Mouse (Mus musculus) kidney, postnatal 0 days (tissue): ENCODE measurements around the gene Dgkh. TPM values are rescaled to one million over a fixed set of nuclear protein-coding genes. Genes with fewer than 3 reads are reported as not detected.

ENCODE experiments used
- ATAC-seq: fragments of 200-750 bp; cut with Nextera tagmentation; replicated peaks from 2 replicates; pipeline ENCODE4 v1.8.0; 2017; ENCODE audit warnings: low read depth, moderate number of reproducible peaks, moderate TSS enrichment, moderate library complexity; ENCODE audit not compliant: low FRiP score
- DNase-seq: peaks from one replicate; pipeline ENCODE4 v3.0.0-alpha.2; 2016; ENCODE audit warnings: low spot score
- H3K27ac ChIP-seq: fragments of 300-500 bp; sonication (generic); 2 replicates; pipeline ENCODE4 v1.5.1; 2014; ENCODE audit warnings: mild to moderate bottlenecking
- H3K27me3 ChIP-seq: fragments of 300-500 bp; sonication (generic); 2 replicates; pipeline ENCODE4 v1.6.1; 2014; ENCODE audit warnings: low read length, mixed read lengths; ENCODE audit not compliant: insufficient read depth
- H3K36me3 ChIP-seq: fragments of 300-500 bp; sonication (generic); 2 replicates; pipeline ENCODE4 v1.6.1; 2014; ENCODE audit warnings: low read length, mixed read lengths; ENCODE audit not compliant: insufficient read depth
- H3K4me1 ChIP-seq: fragments of 300-500 bp; sonication (generic); replicated peaks from 2 replicates; pipeline ENCODE4 v1.6.1; 2014; ENCODE audit warnings: antibody characterized with exemption, low read length, mixed read lengths; ENCODE audit not compliant: insufficient read depth
- H3K4me2 ChIP-seq: fragments of 300-500 bp; sonication (generic); 2 replicates; pipeline ENCODE4 v1.6.1; 2014; ENCODE audit warnings: mild to moderate bottlenecking, low read length, moderate library complexity, mixed read lengths
- H3K4me3 ChIP-seq: fragments of 300-500 bp; sonication (generic); replicated peaks from 2 replicates; pipeline ENCODE4 v1.5.1; 2014; ENCODE audit warnings: low read depth, low read length
- H3K9ac ChIP-seq: fragments of 300-500 bp; sonication (generic); 2 replicates; pipeline ENCODE4 v1.6.1; 2014; ENCODE audit warnings: low read depth, low read length
- H3K9me3 ChIP-seq: fragments of 300-500 bp; sonication (generic); replicated peaks from 2 replicates; pipeline ENCODE4 v1.6.1; 2016; ENCODE audit warnings: low read length, inconsistent platforms, mixed read lengths
- CTCF ChIP-seq: IDR thresholded peaks from 2 replicates; pipeline ENCODE4 v1.5.1; 2016; ENCODE audit warnings: antibody characterized with exemption, low read depth, mild to moderate bottlenecking, moderate library complexity
- WGBS: fragments of 180-500 bp; shearing (Covaris S2); extraction: QIAGEN DNeasy Blood & Tissue Kit; methylation state at CpG from one replicate; pipeline ENCODE4 v1.1.7; 2014; 5-methylcytosine and 5-hydroxymethylcytosine counted together
- polyA plus RNA-seq: library from polyadenylated mRNA; unstranded; fragments of >200 nt; fragmentation: Nextera tagmentation; extraction: Ambion mirVana; gene quantifications from 2 replicates; pipeline ENCODE4 v1.2.1, GENCODE M21; 2015

The Dgkh gene
- polyA plus RNA-seq, 1 experiment from 2014 or later: 2.2 TPM

- WGBS: 78% methylated on average over 3 of the region's 3 CpGs
Observed at GRCm38 (mm10) chr14:78705616-78706015, 27.0 kb downstream of the Dgkh start.

GRCm38 (mm10) chr14:78703989-78704388 lies 28.6 kb downstream of the Dgkh start:
- no peak overlapping the region for H3K9ac ChIP-seq
- H3K4me2 ChIP-seq: no peak overlapping the region
- 90% methylated on average over 4 of the region's 4 CpGs for WGBS
- H3K27ac ChIP-seq: no peak overlapping the region
- no peaks in the 10 kb centered on the region for H3K36me3 ChIP-seq
- H3K4me1 ChIP-seq: no peaks in the 10 kb centered on the region
- no peak for DNase-seq
- no peaks in the 10 kb centered on the region for H3K27me3 ChIP-seq
- H3K9me3 ChIP-seq: no peaks in the 10 kb centered on the region
- TF ChIP-seq CTCF: no peak
- H3K4me3 ChIP-seq: no peak overlapping the region
- ATAC-seq: no peak

More at GRCm38 (mm10) chr14:78705616-78706015, 27.0 kb downstream of the Dgkh start:
- Histone ChIP-seq H3K36me3 (no peaks in the 10 kb centered on the region), H3K9me3 (no peaks in the 10 kb centered on the region), H3K9ac (no peak overlapping the region), H3K27me3 (no peaks in the 10 kb centered on the region), H3K27ac (no peak overlapping the region), H3K4me1 (no peaks in the 10 kb centered on the region), H3K4me2 (no peak overlapping the region), H3K4me3 (no peak overlapping the region)
- ATAC-seq (no peak), DNase-seq (no peak)
- no peak for TF ChIP-seq CTCF

DNA sequence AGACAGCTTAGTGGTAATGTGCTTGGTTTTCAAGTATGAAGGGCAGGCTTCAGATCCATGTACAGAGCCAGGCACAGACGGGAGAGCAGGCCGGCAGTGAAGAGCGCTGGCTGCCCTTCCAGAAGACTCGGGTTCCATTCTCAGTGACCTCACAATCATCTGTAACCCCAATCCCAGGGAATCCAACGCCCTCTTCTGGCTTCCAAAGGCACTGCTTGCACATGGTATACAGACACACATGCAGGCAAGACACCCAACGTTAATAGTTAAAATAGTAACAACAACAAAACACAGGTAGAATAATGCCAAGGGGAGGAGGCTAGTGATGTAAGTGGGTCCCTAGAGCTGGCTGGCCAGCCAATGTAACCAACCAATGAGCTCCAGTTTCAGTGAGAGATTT lies 29.2 kb downstream of the Dgkh start:
- ATAC-seq (no peak), DNase-seq (no peak)
- no peaks in the 10 kb centered on the region for H3K9me3 ChIP-seq
- WGBS: 86% methylated on average over 6 of the region's 6 CpGs
- no peak overlapping the region for H3K4me2 ChIP-seq
- H3K27me3 ChIP-seq: no peaks in the 10 kb centered on the region
- no peak overlapping the region for H3K4me3 ChIP-seq
- H3K9ac ChIP-seq: no peak overlapping the region
- TF ChIP-seq CTCF: no peak
- H3K27ac ChIP-seq: no peak overlapping the region
- no peaks in the 10 kb centered on the region for H3K36me3 ChIP-seq
- H3K4me1 ChIP-seq: no peaks in the 10 kb centered on the region

DNA sequence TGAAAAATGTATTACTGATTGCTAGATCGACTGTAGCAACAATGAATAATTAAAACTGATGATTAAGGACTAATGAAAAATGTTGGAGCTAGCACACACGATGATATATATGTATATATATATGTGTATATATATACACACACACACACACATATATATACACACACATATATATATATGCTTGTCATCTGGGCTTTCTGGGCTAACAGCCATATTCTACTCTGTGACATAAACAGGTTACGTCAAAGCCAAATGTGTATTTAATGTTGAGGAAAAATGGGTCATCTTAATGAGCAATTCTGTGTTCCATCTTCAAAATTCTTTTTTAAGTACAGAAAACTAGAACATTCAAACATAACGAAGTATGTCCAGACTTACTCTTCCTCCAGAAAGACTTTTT lies 30.5 kb downstream of the Dgkh start:
- no peak overlapping the region for H3K9ac ChIP-seq
- WGBS: 81% methylated on average over 4 of the region's 4 CpGs
- H3K36me3 ChIP-seq: no peaks in the 10 kb centered on the region
- no peaks in the 10 kb centered on the region for H3K9me3 ChIP-seq
- H3K4me3 ChIP-seq: no peak overlapping the region
- H3K4me1 ChIP-seq: no peaks in the 10 kb centered on the region
- DNase-seq: no peak
- no peak overlapping the region for H3K27ac ChIP-seq
- TF ChIP-seq CTCF: no peak
- H3K4me2 ChIP-seq: no peak overlapping the region
- ATAC-seq: no peak
- no peaks in the 10 kb centered on the region for H3K27me3 ChIP-seq

- no peak overlapping the region for H3K9ac ChIP-seq
- no peak overlapping the region for H3K27ac ChIP-seq
- no peaks in the 10 kb centered on the region for H3K27me3 ChIP-seq
- ATAC-seq: no peak
- H3K4me1 ChIP-seq: no peaks in the 10 kb centered on the region
- no peak overlapping the region for H3K4me2 ChIP-seq
- no peak for DNase-seq
- no peaks in the 10 kb centered on the region for H3K36me3 ChIP-seq
- no peak for TF ChIP-seq CTCF
- H3K9me3 ChIP-seq: no peaks in the 10 kb centered on the region
- WGBS: 66% methylated on average over 8 of the region's 8 CpGs
- no peak overlapping the region for H3K4me3 ChIP-seq
Observed at GRCm38 (mm10) chr14:78701501-78701900, 31.1 kb downstream of the Dgkh start.

DNA sequence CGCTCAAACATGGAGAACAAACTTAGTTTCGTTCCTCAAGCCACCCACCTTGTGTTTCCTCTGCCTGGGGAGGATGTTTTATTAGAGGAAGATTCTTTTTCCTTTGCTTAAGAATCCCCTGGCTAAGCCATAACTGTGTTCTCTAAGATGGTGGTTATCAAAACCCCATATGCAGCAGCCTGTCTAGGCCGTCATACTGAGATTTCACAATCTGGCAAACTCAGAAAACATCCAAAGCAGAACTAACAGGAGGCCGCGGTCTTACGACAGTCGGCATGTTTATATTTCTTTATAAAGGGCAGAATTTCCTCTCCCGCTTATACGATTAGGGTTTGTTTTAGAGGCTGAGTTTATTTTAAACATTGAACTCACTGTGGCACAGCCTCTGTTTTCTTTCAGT lies 31.5 kb downstream of the Dgkh start:
- no peak for ATAC-seq
- no peaks in the 10 kb centered on the region for H3K27me3 ChIP-seq
- TF ChIP-seq CTCF: no peak
- no peaks in the 10 kb centered on the region for H3K9me3 ChIP-seq
- H3K36me3 ChIP-seq: no peaks in the 10 kb centered on the region
- H3K4me1 ChIP-seq: no peaks in the 10 kb centered on the region
- DNase-seq: no peak
- H3K4me3 ChIP-seq: no peak overlapping the region
- 66% methylated on average over 9 of the region's 9 CpGs for WGBS
- no peak overlapping the region for H3K4me2 ChIP-seq
- H3K9ac ChIP-seq: no peak overlapping the region
- no peak overlapping the region for H3K27ac ChIP-seq

DNA sequence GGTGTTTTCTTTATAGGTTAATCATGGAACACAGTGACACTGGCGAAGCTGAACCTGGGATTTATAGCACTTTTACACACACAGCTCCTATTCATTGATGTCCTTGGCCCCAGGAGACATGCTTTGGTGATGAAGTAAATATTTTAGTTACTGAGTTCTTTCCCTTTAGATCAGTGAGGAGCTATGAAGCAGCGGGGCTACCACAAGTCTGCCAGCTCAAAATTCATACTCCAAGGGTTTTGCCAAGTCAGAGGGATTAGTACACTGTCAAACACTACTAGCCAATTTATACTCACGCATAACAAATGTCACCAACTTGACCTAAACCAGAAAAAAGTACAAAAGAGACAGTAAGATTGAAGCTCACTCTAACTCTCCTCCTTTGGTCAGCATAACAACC lies 32.9 kb downstream of the Dgkh start:
- H3K27ac ChIP-seq: no peak overlapping the region
- ATAC-seq: no peak
- no peaks in the 10 kb centered on the region for H3K4me1 ChIP-seq
- H3K27me3 ChIP-seq: no peaks in the 10 kb centered on the region
- H3K36me3 ChIP-seq: no peaks in the 10 kb centered on the region
- WGBS: 76% methylated on average over 3 of the region's 3 CpGs
- no peak overlapping the region for H3K9ac ChIP-seq
- no peak for TF ChIP-seq CTCF
- no peak for DNase-seq
- H3K9me3 ChIP-seq: no peaks in the 10 kb centered on the region
- no peak overlapping the region for H3K4me3 ChIP-seq
- H3K4me2 ChIP-seq: no peak overlapping the region
